Mouse (Mus musculus) ES-E14 (cell line): ENCODE data around the gene Map3k5.

Source experiments
- HCFC1 ChIP-seq: IDR thresholded peaks from 2 replicates; pipeline ENCODE4 v1.6.1; 2012; ENCODE audit warnings: low read length, inconsistent platforms, borderline replicate concordance; ENCODE audit not compliant: insufficient read depth
- MAFK ChIP-seq: IDR thresholded peaks from 2 replicates; pipeline ENCODE4 v1.6.1; 2014; ENCODE audit warnings: mild to moderate bottlenecking, low read depth, low read length, inconsistent platforms; ENCODE audit not compliant: insufficient read depth
- ZNF384 ChIP-seq: IDR thresholded peaks from 2 replicates; pipeline ENCODE4 v1.6.1; 2012; ENCODE audit warnings: low read depth, low read length, inconsistent platforms

GRCm38 (mm10) chr10:19936961-19937708 lies 2.9 kb downstream of the Map3k5 start:
- no peak for TF ChIP-seq MAFK
- no peak for TF ChIP-seq HCFC1
- TF ChIP-seq ZNF384 = no peak
